In the genomic region with DNA sequence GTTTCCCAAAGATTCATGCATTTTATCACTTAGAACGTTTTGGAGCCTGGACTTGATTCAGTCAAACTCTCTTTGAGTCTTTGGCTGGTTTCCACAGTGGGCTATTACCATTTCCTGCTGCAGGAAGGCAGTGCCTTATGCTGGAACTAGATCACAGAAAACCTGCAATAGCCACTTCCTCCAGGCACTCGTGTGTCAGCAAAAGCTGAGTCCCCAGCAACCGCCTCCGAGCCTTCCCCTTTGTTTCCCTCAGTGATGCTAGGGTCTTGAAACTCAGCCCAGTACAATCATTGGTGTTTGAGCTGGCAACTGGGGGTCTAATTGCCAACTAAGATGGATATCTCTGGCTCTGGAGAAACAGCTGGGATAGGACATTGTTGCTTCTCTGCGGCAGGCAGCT, we compare ENCODE assay signal across 8 mouse cellular contexts.
DNase-seq lines count a peak whose midpoint lies in the region; ATAC-seq lines count a peak whose summit lies in the region.

No protein-coding gene starts in this region.

- no peak overlapping the region for H3K4me3 ChIP-seq in hindbrain, embryonic 15.5 days
- no peak overlapping the region for H3K4me3 ChIP-seq in hindbrain, embryonic 10.5 days
- no peak overlapping the region for H3K4me3 ChIP-seq in lung, embryonic 15.5 days

- H3K36me3 ChIP-seq in hindbrain, embryonic 15.5 days, result no peaks in the 10 kb centered on the region
- H3K36me3 ChIP-seq in hindbrain, embryonic 10.5 days, result no peaks in the 10 kb centered on the region
- no peaks in the 10 kb centered on the region for H3K36me3 ChIP-seq in lung, embryonic 15.5 days

- no peaks in the 10 kb centered on the region for H3K27me3 ChIP-seq in hindbrain, embryonic 15.5 days
- no peaks in the 10 kb centered on the region for H3K27me3 ChIP-seq in hindbrain, embryonic 10.5 days (ENCODE audit: insufficient read depth, poor library complexity, severe bottlenecking)
- H3K27me3 ChIP-seq in lung, embryonic 15.5 days, result no peaks in the 10 kb centered on the region

- ATAC-seq in hindbrain, embryonic 15.5 days (ENCODE audit: low FRiP score, low read depth), result peak; percentile 31; the same call in 1 of the 2 replicates
- peak; percentile 69 for ATAC-seq in lung, embryonic 15.5 days (ENCODE audit: borderline replicate concordance, extremely low read depth, low FRiP score, low TSS enrichment)

- no peaks in the 10 kb centered on the region for H3K9me3 ChIP-seq in hindbrain, embryonic 15.5 days
- no peaks in the 10 kb centered on the region for H3K9me3 ChIP-seq in hindbrain, embryonic 10.5 days
- no peaks in the 10 kb centered on the region for H3K9me3 ChIP-seq in lung, embryonic 15.5 days

- no peak for DNase-seq in hindbrain, embryonic 10.5 days (ENCODE audit: low spot score)
- DNase-seq in adrenal gland, postnatal 36 days, result peak; percentile 38 to 52
- peak; percentile 29 for DNase-seq in heart, postnatal 4 days
- DNase-seq in thymus, postnatal 0 days (ENCODE audit: low spot score), result peak; percentile 85
- no peak for DNase-seq in cerebellum, postnatal 25 days
- no peak for DNase-seq in spleen, adult 18-20 months

- peaks cover 39% of the 10 kb centered on the region for H3K4me1 ChIP-seq in hindbrain, embryonic 15.5 days (replicated peaks)
- peaks cover 22% of the 10 kb centered on the region for H3K4me1 ChIP-seq in hindbrain, embryonic 10.5 days (replicated peaks)
- peaks cover 59% of the 10 kb centered on the region for H3K4me1 ChIP-seq in lung, embryonic 15.5 days

- no peak overlapping the region for H3K9ac ChIP-seq in hindbrain, embryonic 15.5 days
- no peak overlapping the region for H3K9ac ChIP-seq in lung, embryonic 15.5 days

- H3K4me2 ChIP-seq in hindbrain, embryonic 15.5 days, result no peak overlapping the region
- H3K4me2 ChIP-seq in lung, embryonic 15.5 days, result peak overlapping the region; percentile 28; the same call in 1 of the 2 replicates

- WGBS in hindbrain, embryonic 15.5 days, result 29% methylated on average over 5 of the region's 5 CpGs
- WGBS in hindbrain, embryonic 10.5 days, result 65% methylated on average over 5 of the region's 5 CpGs
- 16% methylated on average over 5 of the region's 5 CpGs for WGBS in lung, embryonic 15.5 days

- no peak overlapping the region for H3K27ac ChIP-seq in hindbrain, embryonic 15.5 days (replicated peaks)
- no peak overlapping the region for H3K27ac ChIP-seq in hindbrain, embryonic 10.5 days
- peak overlapping the region; percentile 57 for H3K27ac ChIP-seq in lung, embryonic 15.5 days

Comparison
In these comparisons a context has a peak if more than half of its experiments do, and no peak if none do; other contexts are left out.
1. DNase-seq: peak in adrenal gland, postnatal 36 days (2 of 2), heart, postnatal 4 days (single experiment) and thymus, postnatal 0 days (single experiment); none in hindbrain, embryonic 10.5 days (single experiment), cerebellum, postnatal 25 days (0 of 2) and spleen, adult 18-20 months (0 of 2).